Mouse (Mus musculus): ENCODE measurements around the gene Etv3. TPM values are rescaled to one million over a fixed set of nuclear protein-coding genes. Genes with fewer than 3 reads are reported as not detected.

Etv3 gene
- polyA plus RNA-seq (2012; rRNA removed), result 18.5 and 21.3 TPM in 2 replicates

GRCm38 (mm10) chr3:87525043-87525836 lies at the start of gene Etv3:
Gene Etv3 (plus strand): TSS chr3:87525407.

Other genes starting within 250 kb of the Etv3 start
- gene Cd5l, start 167.5 kb upstream of the Etv3 start, polyA plus RNA-seq (2012; rRNA removed), result 0.05 and 0.10 TPM in 2 replicates
- gene Fcrl1, start 149.0 kb upstream of the Etv3 start, polyA plus RNA-seq (2012; rRNA removed), result 1.0 and 1.3 TPM in 2 replicates
- 0.08 TPM in 1 of 2 replicates, not detected in the other for gene Fcrl5, start 89.6 kb upstream of the Etv3 start, polyA plus RNA-seq (2012; rRNA removed)
- 33.8 and 38.8 TPM in 2 replicates for gene Arhgef11, start 92.2 kb downstream of the Etv3 start, polyA plus RNA-seq (2012; rRNA removed)
- 0.19 TPM in 1 of 2 replicates, not detected in the other for gene Lrrc71, start 223.2 kb downstream of the Etv3 start, polyA plus RNA-seq (2012; rRNA removed)

Measured in colon, adult 2 months (tissue).